Mouse (Mus musculus) hindlimb bud, embryonic 11.5 days (tissue): ENCODE measurements around the gene Lmx1b.

Experiments
- DNase-seq: peaks from one replicate; pipeline ENCODE4 v3.0.0-alpha.2; 2012; ENCODE audit warnings: low read depth, low spot score; ENCODE audit errors: extremely low spot score

Gene Lmx1b

GRCm38 (mm10) chr2:33583317-33583716 is 57.0 kb downstream of the Lmx1b start:
- no peak for DNase-seq

GRCm38 (mm10) chr2:33582457-33583060 is 57.8 kb downstream of the Lmx1b start:
- DNase-seq, result no peak

- no peak for DNase-seq
Observed at GRCm38 (mm10) chr2:33581866-33582265, 58.4 kb downstream of the Lmx1b start.

- no peak for DNase-seq
Observed at GRCm38 (mm10) chr2:33581449-33581777, 58.9 kb downstream of the Lmx1b start.

GRCm38 (mm10) chr2:33580697-33581448 is 59.4 kb downstream of the Lmx1b start:
- no peak for DNase-seq

DNA sequence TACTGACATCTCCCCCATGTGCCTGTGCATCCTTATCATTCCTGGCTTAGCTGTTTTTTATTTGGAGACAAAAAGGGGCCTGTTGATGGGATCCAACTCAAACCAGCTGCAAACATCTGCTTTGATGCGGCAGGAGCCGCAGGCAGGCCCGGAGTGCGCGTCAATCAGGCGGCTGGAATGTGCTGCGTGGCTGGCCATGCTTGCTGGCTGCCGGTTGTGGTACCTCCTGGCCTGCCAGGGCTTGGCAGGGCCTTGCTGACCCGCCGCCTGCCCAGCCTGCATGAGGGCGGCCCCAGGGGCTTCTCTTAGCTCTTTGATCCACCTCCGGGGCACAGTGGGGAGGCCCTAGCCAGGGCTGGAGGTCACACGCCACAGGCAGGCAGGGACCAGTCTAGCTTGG is 64.9 kb downstream of the Lmx1b start:
- DNase-seq, result no peak

- no peak for DNase-seq
Observed at GRCm38 (mm10) chr2:33573075-33573474, 67.2 kb downstream of the Lmx1b start.

GRCm38 (mm10) chr2:33571219-33571824 is 69.0 kb downstream of the Lmx1b start:
- no peak for DNase-seq

DNA sequence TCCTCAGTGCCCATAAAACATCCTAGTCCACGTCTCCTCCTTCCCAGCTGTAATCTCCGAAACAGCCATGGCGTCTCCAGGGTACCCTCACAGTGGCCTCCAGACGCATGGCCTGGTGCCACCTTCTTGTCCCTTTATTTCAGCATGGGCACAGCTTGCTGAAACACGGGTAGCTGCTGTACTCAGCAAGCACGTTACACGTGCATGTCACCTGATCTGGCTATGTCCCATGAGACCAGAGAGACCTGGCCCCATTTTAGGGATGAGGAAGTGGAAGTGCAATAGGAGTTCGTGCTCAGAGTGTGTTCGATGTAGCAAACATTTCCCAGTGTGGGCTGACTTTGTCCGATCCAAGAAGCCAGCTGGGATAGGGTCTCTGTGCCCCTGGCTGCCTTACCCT is 70.6 kb downstream of the Lmx1b start:
- no peak for DNase-seq

DNA sequence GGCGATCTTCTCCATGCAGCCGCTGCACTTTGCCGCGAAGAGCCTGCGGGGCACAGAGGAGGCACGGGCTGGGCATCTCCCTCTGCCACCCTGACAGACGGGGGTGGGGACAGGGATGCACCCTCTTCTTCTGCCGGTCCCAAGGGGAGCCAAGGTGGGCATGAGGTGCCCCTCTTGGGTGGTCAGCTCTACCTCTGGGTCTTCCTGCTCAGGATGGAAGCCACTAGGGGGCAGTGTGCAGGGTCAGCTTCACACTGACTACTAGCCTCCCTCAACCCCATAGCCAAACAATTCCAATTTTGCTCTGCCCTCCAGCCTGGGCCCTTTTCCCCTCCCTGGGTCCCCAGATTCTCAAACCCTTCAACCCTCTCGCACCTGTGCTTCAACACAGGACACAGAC is 71.1 kb downstream of the Lmx1b start:
- DNase-seq, result no peak

DNA sequence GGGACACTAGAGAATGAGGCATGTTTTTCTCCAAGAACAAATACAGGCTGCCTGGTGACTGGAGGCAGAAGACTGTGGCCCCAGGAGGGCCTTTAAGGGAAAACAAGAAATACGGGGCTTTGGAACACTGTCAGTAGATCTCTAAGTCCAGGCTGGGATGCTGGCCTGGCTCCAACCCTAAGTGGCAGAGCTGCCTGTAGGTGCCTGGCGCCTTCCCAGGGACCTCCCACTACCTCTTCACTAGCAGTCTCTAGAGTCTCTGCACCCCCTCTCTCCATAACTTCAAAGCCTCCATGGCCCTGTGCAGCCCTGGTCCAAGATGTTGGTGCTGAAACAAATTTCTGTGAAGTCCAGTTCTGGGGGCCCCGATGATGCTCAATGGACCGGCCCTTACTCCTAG is 74.4 kb downstream of the Lmx1b start:
- DNase-seq, result no peak

GRCm38 (mm10) chr2:33564748-33565147 is 75.6 kb downstream of the Lmx1b start:
- DNase-seq, result no peak

DNA sequence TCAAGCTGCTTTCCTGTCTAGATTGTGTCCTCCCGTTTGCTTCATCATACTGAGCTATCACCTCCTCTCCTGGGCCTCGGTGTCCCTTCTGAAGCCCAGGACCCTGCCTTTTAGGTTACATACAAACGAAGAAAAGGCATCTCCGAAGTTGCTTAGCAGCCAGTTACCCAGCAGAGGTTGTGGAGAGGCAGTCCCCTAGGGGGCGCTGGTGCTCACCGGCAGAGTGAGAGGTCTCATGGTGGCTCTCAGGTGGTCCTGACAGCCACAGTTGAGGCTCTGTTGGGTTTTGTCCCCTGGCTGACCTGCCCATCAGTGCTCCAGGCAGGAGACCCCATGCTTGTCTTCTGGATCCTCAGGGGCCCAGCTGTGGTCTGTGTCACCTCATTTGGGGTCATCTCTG is 80.6 kb downstream of the Lmx1b start:
- DNase-seq, result no peak

- DNase-seq, result no peak
Observed at GRCm38 (mm10) chr2:33559334-33559733, 81.0 kb downstream of the Lmx1b start.

DNA sequence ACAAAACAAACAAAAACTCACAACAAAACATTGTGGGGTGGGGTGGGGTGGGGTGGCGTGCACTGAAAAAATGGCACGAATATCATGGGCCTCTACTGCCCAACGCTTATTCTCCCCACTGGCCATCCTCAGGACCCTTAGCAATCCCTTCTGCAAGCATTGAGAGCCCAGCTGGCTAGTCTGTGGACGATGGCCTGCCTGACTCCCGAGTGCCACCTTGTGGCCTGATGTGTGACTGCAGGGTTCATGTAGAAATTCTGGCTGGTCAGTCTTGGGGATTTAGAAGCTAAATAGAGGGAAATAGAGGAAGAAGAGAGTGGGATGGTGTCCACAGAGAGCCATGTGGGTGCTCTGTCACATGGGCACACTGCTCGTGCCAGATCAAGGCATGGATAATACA is 82.1 kb downstream of the Lmx1b start:
- DNase-seq, result no peak

DNA sequence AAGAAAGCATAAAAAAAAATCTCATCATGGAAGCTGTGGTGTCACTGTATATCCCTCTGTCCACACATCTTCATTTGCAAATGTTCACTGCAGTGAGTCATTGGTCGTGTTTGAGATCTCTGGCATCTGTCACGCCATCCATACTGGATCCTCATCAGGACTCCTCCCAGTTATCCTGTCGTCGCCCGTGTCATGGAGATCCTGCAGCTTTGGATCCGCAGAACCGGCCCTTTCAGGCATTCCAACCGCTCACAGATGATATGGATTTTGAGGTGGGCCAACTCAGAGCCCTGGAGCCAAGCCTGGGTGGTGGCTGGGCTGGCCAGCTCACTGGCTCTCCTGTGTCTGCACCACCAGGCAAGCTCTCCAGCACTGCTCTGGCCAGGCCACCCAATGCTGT is 84.7 kb downstream of the Lmx1b start:
- DNase-seq, result no peak

GRCm38 (mm10) chr2:33552672-33553071 is 87.6 kb downstream of the Lmx1b start:
- DNase-seq, result no peak

GRCm38 (mm10) chr2:33547595-33547994 is 92.7 kb downstream of the Lmx1b start:
- no peak for DNase-seq

DNA sequence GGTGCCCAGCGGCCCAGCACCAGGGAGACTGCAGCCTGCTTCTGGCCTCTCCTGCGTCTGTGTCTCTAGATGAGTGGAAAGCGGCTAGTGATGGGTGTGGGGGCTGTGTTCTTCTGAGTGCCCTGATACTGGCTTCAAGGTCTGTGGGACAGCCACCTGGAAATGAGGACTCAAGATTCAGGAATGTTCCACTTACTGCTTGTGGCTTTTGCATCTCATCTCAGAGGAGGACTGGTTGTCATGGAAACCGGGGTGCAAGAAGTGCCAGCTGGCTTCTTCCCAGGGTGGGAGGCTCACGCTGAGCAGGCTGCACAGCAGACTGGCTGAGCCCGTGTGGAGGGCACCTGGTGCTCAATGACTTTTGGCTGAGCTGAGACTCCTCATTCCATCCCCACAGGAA is 93.4 kb downstream of the Lmx1b start:
- no peak for DNase-seq

DNA sequence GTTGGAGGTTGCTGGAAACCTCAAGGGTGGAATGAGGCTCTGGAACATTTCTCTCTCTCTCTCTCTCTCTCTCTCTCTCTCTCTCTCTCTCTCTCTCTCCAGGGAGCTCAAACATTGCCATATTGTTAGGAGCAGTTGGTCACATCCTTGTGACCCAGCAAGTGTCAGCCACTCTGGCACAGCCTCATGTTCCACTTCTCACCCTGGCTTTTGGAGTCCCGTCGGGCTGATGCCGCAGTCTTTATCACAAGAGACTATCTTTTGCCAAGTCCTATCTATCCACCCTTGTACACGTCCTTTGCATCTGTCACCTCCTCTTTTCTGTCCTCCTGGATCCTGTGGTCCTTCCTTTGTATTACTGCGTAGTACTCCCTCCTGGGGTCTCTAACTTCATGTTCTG is 94.3 kb downstream of the Lmx1b start:
- no peak for DNase-seq

DNA sequence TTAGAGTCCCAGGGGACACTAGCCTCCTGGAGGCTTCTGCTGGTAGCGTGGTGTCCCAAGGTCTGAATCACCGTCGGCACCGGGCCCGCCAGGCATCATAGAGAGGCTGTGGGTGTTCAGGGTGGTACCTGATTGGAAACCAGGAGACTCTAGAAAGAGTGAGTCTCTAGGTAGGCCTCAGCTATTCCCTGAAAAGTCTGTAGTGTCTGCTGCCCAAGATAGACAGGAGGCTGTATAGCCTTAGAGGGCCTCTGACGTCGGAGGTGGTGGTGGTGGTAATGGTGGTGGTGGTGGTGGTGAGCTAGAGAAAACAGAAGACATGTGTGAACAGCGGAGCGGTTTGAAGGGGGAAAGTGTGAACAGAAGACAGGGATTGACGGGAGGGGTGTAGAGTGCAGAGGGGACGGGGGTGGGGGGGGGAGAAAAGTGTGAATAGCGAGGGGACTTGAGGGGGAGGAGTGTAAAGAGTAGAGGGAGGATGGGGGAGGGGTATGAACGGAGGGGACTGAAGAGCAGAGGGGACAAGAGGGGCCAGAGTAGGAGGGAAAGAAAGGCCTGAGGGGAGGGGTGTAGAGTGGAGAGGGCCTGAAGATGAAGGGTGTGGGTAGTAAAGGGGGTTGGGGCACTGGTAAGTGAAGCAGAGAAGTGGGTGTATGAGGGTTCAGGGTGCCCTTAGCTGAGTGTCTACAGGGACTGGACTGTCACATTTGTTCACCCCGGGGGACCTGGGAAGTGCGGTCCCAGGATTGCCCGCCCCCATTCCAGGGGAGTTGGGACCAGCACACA is 95.3 kb downstream of the Lmx1b start:
- DNase-seq, result no peak
